Mouse (Mus musculus) lung, postnatal 36 days (tissue): ENCODE measurements around the gene Gpr55.
A peak's percentile ranks its signal among the peaks of the same experiment; 100 is the strongest.

Source experiments
- DNase-seq: peaks from one replicate; pipeline ENCODE4 v3.0.0; 2022; ENCODE audit warnings: mixed read lengths

Gene Gpr55

GRCm38 (mm10) chr1:85957942-85958619, 2.7 kb downstream of the Gpr55 start:
- DNase-seq = no peak

- DNase-seq = no peak
Measured at GRCm38 (mm10) chr1:85957290-85957689, 3.5 kb downstream of the Gpr55 start.

- DNase-seq = no peak
Measured at GRCm38 (mm10) chr1:85955150-85955549, 5.7 kb downstream of the Gpr55 start.

GRCm38 (mm10) chr1:85949085-85949684, 11.6 kb downstream of the Gpr55 start:
- no peak for DNase-seq

GRCm38 (mm10) chr1:85942318-85942717, 18.5 kb downstream of the Gpr55 start:
- no peak for DNase-seq

- DNase-seq = no peak
Measured at GRCm38 (mm10) chr1:85937323-85937722, 23.5 kb downstream of the Gpr55 start.

GRCm38 (mm10) chr1:85936265-85936664, 24.5 kb downstream of the Gpr55 start:
- peak; percentile 12 for DNase-seq

GRCm38 (mm10) chr1:85935148-85935852, 25.5 kb downstream of the Gpr55 start:
- peak; percentile 82 for DNase-seq

- DNase-seq = no peak
Measured at GRCm38 (mm10) chr1:85934560-85934959, 26.2 kb downstream of the Gpr55 start.

GRCm38 (mm10) chr1:85933631-85934465, 27.0 kb downstream of the Gpr55 start:
- no peak for DNase-seq

- DNase-seq = no peak
Measured at GRCm38 (mm10) chr1:85933226-85933625, 27.6 kb downstream of the Gpr55 start.

GRCm38 (mm10) chr1:85931170-85931569, 29.6 kb downstream of the Gpr55 start:
- no peak for DNase-seq

- no peak for DNase-seq
Measured at GRCm38 (mm10) chr1:85929406-85929805, 31.4 kb downstream of the Gpr55 start.

- no peak for DNase-seq
Measured at GRCm38 (mm10) chr1:85928688-85929065, 32.1 kb downstream of the Gpr55 start.

- DNase-seq = no peak
Measured at GRCm38 (mm10) chr1:85928057-85928687, 32.6 kb downstream of the Gpr55 start, which contains the start of gene 4933407L21Rik. TSS of gene 4933407L21Rik (plus strand) at chr1:85928483.

GRCm38 (mm10) chr1:85925183-85925582, 35.6 kb downstream of the Gpr55 start:
- no peak for DNase-seq

GRCm38 (mm10) chr1:85922865-85923211, 38.0 kb downstream of the Gpr55 start:
- DNase-seq = no peak

- DNase-seq = no peak
Measured at GRCm38 (mm10) chr1:85922127-85922864, 38.5 kb downstream of the Gpr55 start.

GRCm38 (mm10) chr1:85921725-85922124, 39.1 kb downstream of the Gpr55 start:
- DNase-seq = no peak

- no peak for DNase-seq
Measured at GRCm38 (mm10) chr1:85919621-85920020, 41.2 kb downstream of the Gpr55 start.

GRCm38 (mm10) chr1:85916830-85917450, 43.9 kb downstream of the Gpr55 start:
- DNase-seq = no peak
